Mouse (Mus musculus): Measurements from ENCODE around the gene Cryl1. TPM values are rescaled to one million over a fixed set of nuclear protein-coding genes. Genes with fewer than 3 reads are reported as not detected.

Cryl1 gene
- polyA plus RNA-seq, 1 experiment from 2014 or later, result 6.4 TPM

GRCm38 (mm10) chr14:57342316-57343055, 55.8 kb downstream of the Cryl1 start:
- no peaks in the 10 kb centered on the region for H3K36me3 ChIP-seq
- no peaks in the 10 kb centered on the region for H3K27me3 ChIP-seq
- no peak overlapping the region for H3K4me2 ChIP-seq (replicated peaks)
- H3K4me3 ChIP-seq, result no peak overlapping the region
- 90% methylated on average over 6 of the region's 6 CpGs for WGBS
- H3K9me3 ChIP-seq, result no peaks in the 10 kb centered on the region
- no peaks in the 10 kb centered on the region for H3K4me1 ChIP-seq
- H3K9ac ChIP-seq (replicated peaks), result no peak overlapping the region
- H3K27ac ChIP-seq (replicated peaks), result no peak overlapping the region
- no peak for ATAC-seq (replicated peaks)

GRCm38 (mm10) chr14:57338666-57339065, 59.7 kb downstream of the Cryl1 start:
- WGBS, result 60% methylated on average over 6 of the region's 6 CpGs
- Histone ChIP-seq H3K9ac (replicated peaks) (no peak overlapping the region), H3K9me3 (no peaks in the 10 kb centered on the region)

GRCm38 (mm10) chr14:57334833-57335232, 63.5 kb downstream of the Cryl1 start:
- Histone ChIP-seq H3K9me3 (no peaks in the 10 kb centered on the region), H3K4me1 (no peaks in the 10 kb centered on the region), H3K36me3 (no peaks in the 10 kb centered on the region), H3K9ac (replicated peaks) (no peak overlapping the region), H3K27ac (replicated peaks) (no peak overlapping the region), H3K27me3 (no peaks in the 10 kb centered on the region), H3K4me2 (replicated peaks) (no peak overlapping the region), H3K4me3 (no peak overlapping the region)
- 79% methylated on average over 6 of the region's 6 CpGs for WGBS
- ATAC-seq (replicated peaks), result no peak

More at GRCm38 (mm10) chr14:57338666-57339065, 59.7 kb downstream of the Cryl1 start:
- Histone ChIP-seq H3K4me2 (replicated peaks) (no peak overlapping the region), H3K36me3 (no peaks in the 10 kb centered on the region), H3K27me3 (no peaks in the 10 kb centered on the region), H3K27ac (replicated peaks) (no peak overlapping the region), H3K4me3 (no peak overlapping the region), H3K4me1 (no peaks in the 10 kb centered on the region)
- no peak for ATAC-seq (replicated peaks)

- no peak overlapping the region for H3K9ac ChIP-seq (replicated peaks)
- no peak overlapping the region for H3K27ac ChIP-seq (replicated peaks)
- WGBS, result 87% methylated on average over 8 of the region's 8 CpGs
- H3K9me3 ChIP-seq, result no peaks in the 10 kb centered on the region
- H3K4me2 ChIP-seq (replicated peaks), result no peak overlapping the region
- no peak overlapping the region for H3K4me3 ChIP-seq
- no peak for ATAC-seq (replicated peaks)
- no peaks in the 10 kb centered on the region for H3K4me1 ChIP-seq
- no peaks in the 10 kb centered on the region for H3K36me3 ChIP-seq
- H3K27me3 ChIP-seq, result no peaks in the 10 kb centered on the region
These were observed 65.8 kb downstream of the Cryl1 start for GRCm38 (mm10) chr14:57332503-57332902.

GRCm38 (mm10) chr14:57331097-57331496, 67.2 kb downstream of the Cryl1 start:
- Histone ChIP-seq H3K27ac (replicated peaks) (no peak overlapping the region), H3K4me3 (no peak overlapping the region), H3K36me3 (no peaks in the 10 kb centered on the region), H3K4me2 (replicated peaks) (no peak overlapping the region), H3K27me3 (no peaks in the 10 kb centered on the region), H3K9ac (replicated peaks) (no peak overlapping the region), H3K9me3 (no peaks in the 10 kb centered on the region), H3K4me1 (no peaks in the 10 kb centered on the region)
- WGBS, result 91% methylated on average over 10 of the region's 10 CpGs
- no peak for ATAC-seq (replicated peaks)

GRCm38 (mm10) chr14:57329600-57329999, 68.7 kb downstream of the Cryl1 start:
- H3K9ac ChIP-seq (replicated peaks), result no peak overlapping the region
- no peaks in the 10 kb centered on the region for H3K27me3 ChIP-seq
- H3K27ac ChIP-seq (replicated peaks), result no peak overlapping the region
- H3K4me1 ChIP-seq, result no peaks in the 10 kb centered on the region
- H3K9me3 ChIP-seq, result no peaks in the 10 kb centered on the region
- WGBS, result 80% methylated on average over 15 of the region's 15 CpGs
- H3K4me3 ChIP-seq, result no peak overlapping the region
- no peak overlapping the region for H3K4me2 ChIP-seq (replicated peaks)
- no peak for ATAC-seq (replicated peaks)
- no peaks in the 10 kb centered on the region for H3K36me3 ChIP-seq

GRCm38 (mm10) chr14:57326771-57327170, 71.6 kb downstream of the Cryl1 start:
- no peak overlapping the region for H3K9ac ChIP-seq (replicated peaks)
- no peaks in the 10 kb centered on the region for H3K4me1 ChIP-seq
- no peaks in the 10 kb centered on the region for H3K36me3 ChIP-seq
- 0 out of 2 replicates have a peak overlapping the region, but pooled peaks have one; percentile 1 for H3K27ac ChIP-seq (replicated peaks)
- no peaks in the 10 kb centered on the region for H3K27me3 ChIP-seq
- H3K9me3 ChIP-seq, result no peaks in the 10 kb centered on the region
- ATAC-seq (replicated peaks), result no peak
- WGBS, result 83% methylated on average over 6 of the region's 6 CpGs
- no peak overlapping the region for H3K4me2 ChIP-seq (replicated peaks)
- H3K4me3 ChIP-seq, result no peak overlapping the region

GRCm38 (mm10) chr14:57318812-57319211, 79.5 kb downstream of the Cryl1 start:
- no peak for ATAC-seq (replicated peaks)
- Histone ChIP-seq H3K4me1 (no peaks in the 10 kb centered on the region), H3K36me3 (no peaks in the 10 kb centered on the region), H3K9ac (replicated peaks) (no peak overlapping the region), H3K4me2 (replicated peaks) (no peak overlapping the region), H3K4me3 (no peak overlapping the region), H3K27me3 (no peaks in the 10 kb centered on the region), H3K27ac (replicated peaks) (no peak overlapping the region), H3K9me3 (no peaks in the 10 kb centered on the region)
- 96% methylated on average over 1 of the region's 1 CpGs for WGBS

GRCm38 (mm10) chr14:57316662-57317600, 81.4 kb downstream of the Cryl1 start:
- H3K27ac ChIP-seq (replicated peaks), result no peak overlapping the region
- no peak overlapping the region for H3K4me2 ChIP-seq (replicated peaks)
- no peaks in the 10 kb centered on the region for H3K4me1 ChIP-seq
- no peak overlapping the region for H3K4me3 ChIP-seq
- no peaks in the 10 kb centered on the region for H3K36me3 ChIP-seq
- H3K9ac ChIP-seq (replicated peaks), result no peak overlapping the region
- H3K27me3 ChIP-seq, result no peaks in the 10 kb centered on the region
- ATAC-seq (replicated peaks), result no peak
- 66% methylated on average over 16 of the region's 16 CpGs for WGBS
- H3K9me3 ChIP-seq, result no peaks in the 10 kb centered on the region

- H3K9ac ChIP-seq (replicated peaks), result no peak overlapping the region
- no peaks in the 10 kb centered on the region for H3K27me3 ChIP-seq
- 14% methylated on average over 3 of the region's 3 CpGs for WGBS
- no peak overlapping the region for H3K4me3 ChIP-seq
- no peaks in the 10 kb centered on the region for H3K9me3 ChIP-seq
- no peak overlapping the region for H3K4me2 ChIP-seq (replicated peaks)
- H3K36me3 ChIP-seq, result no peaks in the 10 kb centered on the region
- no peaks in the 10 kb centered on the region for H3K4me1 ChIP-seq
- H3K27ac ChIP-seq (replicated peaks), result no peak overlapping the region; the same call in 1 of the 2 replicates
- peak; percentile 57 for ATAC-seq (replicated peaks)
These were observed 82.4 kb downstream of the Cryl1 start for GRCm38 (mm10) chr14:57315976-57316375.

GRCm38 (mm10) chr14:57315551-57315950, 82.8 kb downstream of the Cryl1 start:
- Histone ChIP-seq H3K9ac (replicated peaks) (no peak overlapping the region), H3K9me3 (no peaks in the 10 kb centered on the region), H3K27me3 (no peaks in the 10 kb centered on the region), H3K27ac (replicated peaks) (no peak overlapping the region; the same call in 1 of the 2 replicates), H3K36me3 (no peaks in the 10 kb centered on the region), H3K4me1 (no peaks in the 10 kb centered on the region), H3K4me2 (replicated peaks) (no peak overlapping the region), H3K4me3 (no peak overlapping the region)
- WGBS, result 31% methylated on average over 7 of the region's 7 CpGs
- ATAC-seq (replicated peaks), result no peak

- H3K4me3 ChIP-seq, result no peak overlapping the region
- no peaks in the 10 kb centered on the region for H3K27me3 ChIP-seq
- no peaks in the 10 kb centered on the region for H3K9me3 ChIP-seq
- no peak overlapping the region for H3K27ac ChIP-seq (replicated peaks)
- H3K4me1 ChIP-seq, result no peaks in the 10 kb centered on the region
- ATAC-seq (replicated peaks), result no peak
- H3K36me3 ChIP-seq, result no peaks in the 10 kb centered on the region
- no peak overlapping the region for H3K9ac ChIP-seq (replicated peaks)
- no peak overlapping the region for H3K4me2 ChIP-seq (replicated peaks)
- 90% methylated on average over 11 of the region's 11 CpGs for WGBS
These were observed 96.6 kb downstream of the Cryl1 start for GRCm38 (mm10) chr14:57301600-57302230.

All from forebrain, embryonic 15.5 days (tissue).